Mouse (Mus musculus) gastrocnemius, postnatal 14 days (tissue): ENCODE results near the gene Rab39. TPM values are rescaled to one million over a fixed set of nuclear protein-coding genes. Genes with fewer than 3 reads are reported as not detected.

Experiments
- DNase-seq: peaks from one replicate; pipeline ENCODE4 v3.0.0; 2021; ENCODE audit warnings: mixed read lengths
- intact Hi-C: fragments of 180-260 bp; cut with DNase I; formaldehyde crosslinking; loops from one replicate; pipeline ENCODE4 v1.15.1; 2025; ENCODE audit warnings: low total_unique reads
- long read RNA-seq, 2 experiments: library from polyadenylated mRNA; stranded (forward); transcript quantifications; one replicate each; pipeline ENCODE4 v2.0.0; 2021
- total RNA-seq, 2 experiments: library from RNA; stranded (reverse); gene quantifications; 2 replicates each; pipeline ENCODE4 v1.2.3; 2021

Gene Rab39
- total RNA-seq = not detected
- long read RNA-seq, experiment 1 = 0 reads
- long read RNA-seq, experiment 2 = 0 reads

GRCm38 (mm10) chr9:53705992-53706696 lies at the start of gene Rab39:
TSS of gene Rab39 (minus strand) at chr9:53706232.
- intact Hi-C loops = no loop called here

GRCm38 (mm10) chr9:53754801-53755200 lies 48.8 kb upstream of the Rab39 start:
- intact Hi-C loops = no loop called here
- no peak for DNase-seq

More at GRCm38 (mm10) chr9:53705992-53706696, at the start of gene Rab39:
- peak; percentile 69 for DNase-seq

GRCm38 (mm10) chr9:53750899-53751298 lies 44.9 kb upstream of the Rab39 start:
- intact Hi-C loops = no loop called here
- DNase-seq = no peak

GRCm38 (mm10) chr9:53750411-53750810 lies 44.4 kb upstream of the Rab39 start:
- no peak for DNase-seq

GRCm38 (mm10) chr9:53740829-53741404 lies 34.9 kb upstream of the Rab39 start:
- no peak for DNase-seq
- intact Hi-C loops = no loop called here

More at GRCm38 (mm10) chr9:53750411-53750810, 44.4 kb upstream of the Rab39 start:
- intact Hi-C loops = no loop called here

- intact Hi-C loops = no loop called here
- DNase-seq = peak; percentile 4
These were observed 491 bp downstream of the Rab39 start for GRCm38 (mm10) chr9:53705491-53705991.

- intact Hi-C loops = no loop called here
- DNase-seq = no peak
These were observed 3.0 kb downstream of the Rab39 start for GRCm38 (mm10) chr9:53702991-53703390.

- DNase-seq = no peak
- intact Hi-C loops = no loop called here
These were observed 5.5 kb downstream of the Rab39 start for GRCm38 (mm10) chr9:53700496-53700895.

- no peak for DNase-seq
- intact Hi-C loops = no loop called here
These were observed 10.2 kb downstream of the Rab39 start for GRCm38 (mm10) chr9:53695846-53696245.

GRCm38 (mm10) chr9:53693718-53694117 lies 12.3 kb downstream of the Rab39 start:
- no peak for DNase-seq
- intact Hi-C loops = no loop called here

- no peak for DNase-seq
- intact Hi-C loops = no loop called here
These were observed 14.0 kb downstream of the Rab39 start for GRCm38 (mm10) chr9:53691745-53692670.

GRCm38 (mm10) chr9:53680851-53681250 lies 25.2 kb downstream of the Rab39 start:
- intact Hi-C loops = no loop called here
- no peak for DNase-seq

GRCm38 (mm10) chr9:53676921-53677320 lies 29.1 kb downstream of the Rab39 start:
- intact Hi-C loops = no loop called here
- DNase-seq = no peak

- peak; percentile 58 for DNase-seq
- intact Hi-C loops = no loop called here
These were observed 32.5 kb downstream of the Rab39 start for GRCm38 (mm10) chr9:53673571-53673970.

GRCm38 (mm10) chr9:53669680-53670219 lies 36.3 kb downstream of the Rab39 start, which contains the start of gene Cul5:
TSS of gene Cul5 (minus strand) at chr9:53670014.
- DNase-seq = no peak

GRCm38 (mm10) chr9:53667020-53667669 lies 38.9 kb downstream of the Rab39 start:
- DNase-seq = peak; percentile 95
- intact Hi-C loops = no loop called here

More at GRCm38 (mm10) chr9:53669680-53670219, 36.3 kb downstream of the Rab39 start, which contains the start of gene Cul5:
- intact Hi-C loops = no loop called here

GRCm38 (mm10) chr9:53666665-53667019 lies 39.4 kb downstream of the Rab39 start:
- no peak for DNase-seq
- intact Hi-C loops = no loop called here

- DNase-seq = no peak
- intact Hi-C loops = no loop called here
These were observed 40.6 kb downstream of the Rab39 start for GRCm38 (mm10) chr9:53665428-53665827.

- intact Hi-C loops = no loop called here
- no peak for DNase-seq
These were observed 41.2 kb downstream of the Rab39 start for GRCm38 (mm10) chr9:53664819-53665218.
